Mouse (Mus musculus) CD4-positive, CD25-positive, alpha-beta regulatory T cell, adult 9 weeks (primary cell): ENCODE measurements around the gene Trf. TPM values are rescaled to one million over a fixed set of nuclear protein-coding genes. Genes with fewer than 3 reads are reported as not detected.

Experiments
- polyA plus RNA-seq: library from polyadenylated mRNA; unstranded; fragments of 100-300 nt; shearing (Covaris generic); gene quantifications from one replicate; pipeline ENCODE4 v1.2.1, GENCODE M21; 2017

The Trf gene
- 6.3 TPM for polyA plus RNA-seq

DNA sequence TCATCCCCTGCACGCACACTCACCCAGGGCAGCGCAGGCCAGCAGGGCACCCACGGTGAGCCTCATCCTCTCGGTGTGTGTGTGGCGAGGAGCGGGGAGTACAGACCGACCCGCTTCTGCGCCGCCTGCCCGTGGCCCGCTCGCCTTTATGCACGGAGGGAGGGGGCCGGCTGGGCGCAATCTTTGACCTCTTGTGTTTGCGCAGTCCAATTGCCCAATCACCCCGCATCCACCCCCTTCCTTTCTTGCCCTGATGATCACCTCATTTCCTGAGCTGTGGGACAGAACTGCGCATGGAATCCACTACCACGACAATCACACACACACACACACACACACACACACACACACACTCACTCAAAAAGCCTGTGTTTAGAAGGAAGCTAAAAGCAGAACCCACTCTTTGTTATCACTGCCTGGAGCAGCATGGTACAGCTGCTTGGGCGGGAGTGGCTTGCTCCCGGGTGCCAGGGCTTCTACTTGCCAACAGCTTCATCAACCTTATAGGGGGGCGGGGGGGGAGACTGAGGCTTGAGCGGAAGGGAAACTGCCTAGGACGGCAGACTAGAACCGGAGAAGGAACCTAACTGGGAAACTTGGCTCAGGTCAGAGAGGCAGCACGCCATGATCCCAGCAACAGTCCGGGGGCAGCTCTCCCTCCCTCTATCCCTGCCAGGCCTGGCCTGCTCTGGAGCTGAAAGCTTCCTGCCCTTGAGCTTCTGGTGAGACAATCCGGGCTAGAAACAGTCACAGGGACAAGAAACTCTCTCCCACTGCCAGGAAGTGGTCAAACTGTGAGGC lies at the start of gene Trf, which contains the start of gene Gm20425:
Gene Trf (minus strand): TSS at position 294 of the 801 bp plus-strand sequence.
Gene Gm20425 (minus strand): TSS at position 157 of the 801 bp plus-strand sequence.

DNA sequence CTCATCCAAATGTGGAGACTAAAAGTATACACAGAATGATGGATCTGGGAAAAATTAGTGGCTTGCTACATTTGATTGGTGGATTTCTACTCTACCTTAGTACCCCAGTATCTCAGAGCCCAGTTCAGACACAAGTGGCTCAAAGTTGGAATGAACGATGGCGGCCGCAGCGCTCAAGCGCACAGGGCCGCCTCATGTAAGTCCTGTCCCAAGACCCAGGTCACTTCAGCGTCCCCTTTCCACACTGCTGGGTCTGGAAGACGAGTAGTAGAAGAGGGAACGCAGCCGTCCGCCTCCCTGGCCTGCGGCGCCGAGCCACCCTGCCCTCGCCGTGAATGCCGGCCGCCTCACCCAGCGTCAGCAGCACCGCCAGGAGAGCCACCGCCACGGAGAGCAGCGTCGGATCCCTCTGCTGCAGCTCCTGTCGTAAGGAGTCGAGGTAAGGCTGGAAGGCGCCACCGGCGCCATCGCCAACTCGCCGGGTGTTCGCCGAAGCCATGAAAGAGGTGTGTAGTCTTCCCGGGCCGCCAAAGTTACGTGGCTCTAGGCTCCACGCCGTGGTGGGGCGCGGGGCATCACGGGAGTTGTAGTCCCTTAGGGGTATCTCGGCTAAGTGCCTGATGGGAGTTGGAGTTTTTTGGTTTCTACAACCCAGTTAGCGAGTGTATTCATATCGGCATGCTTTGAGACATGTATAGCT lies 28.5 kb downstream of the Trf start, which contains the start of gene Srprb:
Gene Srprb (minus strand): TSS at position 577 of the 700 bp plus-strand sequence.

Other genes starting within 250 kb of the Trf start
- 0.32 TPM for gene Slco2a1, start 241.7 kb downstream of the Trf start, polyA plus RNA-seq
- 8.0 TPM for gene Rab6b, start 118.7 kb downstream of the Trf start, polyA plus RNA-seq
- gene Srprb, start 28.3 kb downstream of the Trf start, polyA plus RNA-seq, result 52.6 TPM
- 2.9 TPM for gene Gm20425, start 137 bp downstream of the Trf start, polyA plus RNA-seq
- gene 1300017J02Rik, start 74.6 kb upstream of the Trf start, polyA plus RNA-seq, result 1.5 TPM
- gene Topbp1, start 74.8 kb upstream of the Trf start, polyA plus RNA-seq, result 16.0 TPM
- gene Cdv3, start 135.4 kb upstream of the Trf start, polyA plus RNA-seq, result 53.5 TPM
- gene Bfsp2, start 250.0 kb upstream of the Trf start, polyA plus RNA-seq, result 1.6 TPM